Mouse (Mus musculus): ENCODE results near the gene Gm49393.
"Not testable (repeated sequence)": the region's sequence is repeated elsewhere in the genome, so short reads cannot be mapped to it uniquely, and the experiment has no call there.

GRCm38 (mm10) chr13:60935490-60935889, at the start of gene Gm49393:
- TF ChIP-seq POLR2A (IDR thresholded peaks at IDR 0.05; ENCODE audit: insufficient read length, low read depth); POLR2AphosphoS2 (IDR thresholded peaks at IDR 0.05; ENCODE audit: insufficient read length, low read depth); TCF3 (IDR thresholded peaks at IDR 0.05; ENCODE audit: insufficient read length, low read depth); USF1 (IDR thresholded peaks at IDR 0.05; ENCODE audit: low read depth); MAX (IDR thresholded peaks at IDR 0.05; ENCODE audit: low read depth); TCF12 (IDR thresholded peaks at IDR 0.05; ENCODE audit: insufficient read depth, poor library complexity, severe bottlenecking); REST (IDR thresholded peaks at IDR 0.05; ENCODE audit: insufficient read depth, insufficient read length); MYOG (IDR thresholded peaks at IDR 0.05; ENCODE audit: control insufficient read depth in 1 of 3, insufficient read depth in 1 of 3, insufficient read length in 2 of 3, low read depth in 2 of 3); E2F4 (IDR thresholded peaks at IDR 0.05; ENCODE audit: insufficient read depth); MYOD1 (IDR thresholded peaks at IDR 0.05; ENCODE audit: control insufficient read depth in 1 of 3, insufficient read length in 2 of 3, low read depth in 2 of 3); SRF (IDR thresholded peaks at IDR 0.05; ENCODE audit: control insufficient read depth, insufficient read length, low read depth): not testable (repeated sequence)
